Mouse (Mus musculus) spleen, postnatal 10 days (tissue): ENCODE measurements around the gene Pdzd2.
A peak's percentile ranks its signal among the peaks of the same experiment; 100 is the strongest.

ENCODE experiments used
- DNase-seq, 2 experiments: peaks; one replicate each; pipeline ENCODE4 v3.0.0; 2021 to 2022; ENCODE audit warnings: low spot score in 2 of 2

Gene Pdzd2

GRCm38 (mm10) chr15:12667760-12668520, 71.8 kb downstream of the Pdzd2 start:
- DNase-seq = peak; percentile 6 to 57

GRCm38 (mm10) chr15:12665946-12666345, 73.8 kb downstream of the Pdzd2 start:
- DNase-seq = no peak

DNA sequence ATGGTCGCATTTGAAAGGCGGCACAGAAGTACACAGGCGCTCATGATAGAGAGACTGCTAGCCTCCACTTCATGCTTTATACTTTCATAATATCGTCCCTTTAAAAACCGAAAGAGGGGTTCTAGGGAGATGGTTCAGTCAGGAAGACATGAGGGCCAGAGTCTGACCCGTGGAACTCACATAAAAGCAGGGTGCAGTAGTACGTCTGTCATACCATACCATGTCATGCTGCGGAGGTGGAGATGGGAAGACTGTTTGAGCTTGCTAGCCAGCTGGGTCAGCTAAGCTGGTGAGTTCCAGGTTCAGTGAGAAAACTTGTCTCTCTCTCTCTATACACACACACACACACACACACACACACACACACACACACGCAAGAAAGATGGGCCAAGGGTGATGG, 76.4 kb downstream of the Pdzd2 start:
- no peak for DNase-seq

DNA sequence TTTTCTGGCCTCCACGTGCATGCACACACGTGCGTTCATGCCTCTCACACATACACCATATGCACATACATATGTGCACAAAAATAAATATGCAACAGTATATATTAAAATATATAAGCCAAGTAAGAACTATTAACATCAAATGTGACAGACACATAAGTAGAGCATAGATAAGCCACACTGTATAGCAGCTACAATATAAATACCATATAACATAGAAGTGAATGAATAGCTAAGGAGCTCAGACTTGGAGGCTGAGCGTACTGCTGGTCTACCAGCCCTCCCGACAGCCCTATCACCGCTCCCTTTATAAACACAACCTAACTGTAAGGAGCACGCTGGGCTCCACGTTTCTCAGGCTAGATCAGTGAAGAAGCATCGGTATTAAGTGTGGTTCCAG, 79.4 kb downstream of the Pdzd2 start:
- DNase-seq = no peak

- no peak for DNase-seq
Measured at GRCm38 (mm10) chr15:12655959-12656662, 83.6 kb downstream of the Pdzd2 start.

- DNase-seq = no peak
Measured at GRCm38 (mm10) chr15:12655316-12655715, 84.4 kb downstream of the Pdzd2 start.

GRCm38 (mm10) chr15:12652336-12653031, 87.2 kb downstream of the Pdzd2 start:
- no peak for DNase-seq

DNA sequence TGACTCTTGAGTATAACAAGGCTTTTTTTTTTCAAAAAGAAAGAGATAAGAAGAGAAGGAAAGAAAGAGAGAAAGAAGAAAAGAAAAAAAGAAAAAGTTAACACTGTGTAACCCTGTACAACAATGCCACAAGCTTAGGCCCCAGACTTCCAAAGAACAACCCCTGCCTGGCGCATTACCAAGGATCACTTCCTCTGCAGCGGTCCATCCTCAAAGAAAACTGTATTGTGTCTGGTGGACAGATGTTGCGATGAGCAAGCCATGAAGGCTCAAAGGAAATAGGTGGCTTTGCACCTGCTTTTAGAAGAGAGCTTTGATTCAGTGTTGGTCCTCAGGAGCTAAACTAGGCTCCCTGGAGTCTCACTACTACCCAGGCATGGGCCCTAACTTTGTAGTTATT, 89.5 kb downstream of the Pdzd2 start:
- no peak for DNase-seq

- no peak for DNase-seq
Measured at GRCm38 (mm10) chr15:12649674-12650073, 90.0 kb downstream of the Pdzd2 start.

GRCm38 (mm10) chr15:12649131-12649530, 90.6 kb downstream of the Pdzd2 start:
- DNase-seq = no peak

DNA sequence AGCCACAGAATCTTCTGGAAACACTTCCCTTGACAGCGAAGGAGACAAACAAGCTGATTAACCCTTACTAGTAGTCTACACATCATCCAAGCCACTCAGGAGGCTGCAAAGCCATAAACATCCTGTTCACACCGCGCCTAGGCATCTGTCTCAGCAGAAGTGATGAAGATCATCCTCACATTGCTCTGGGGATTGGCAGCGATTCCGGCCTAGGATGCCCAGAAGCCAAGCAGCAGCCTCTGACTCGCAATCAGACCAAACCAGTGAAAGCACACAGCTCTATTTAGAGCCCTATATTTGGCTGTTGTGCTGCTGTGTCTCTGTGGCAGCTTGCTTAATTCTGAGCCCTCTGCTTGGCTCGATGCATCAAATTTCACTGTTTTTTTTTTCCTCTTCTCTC, 99.0 kb downstream of the Pdzd2 start:
- DNase-seq = no peak

DNA sequence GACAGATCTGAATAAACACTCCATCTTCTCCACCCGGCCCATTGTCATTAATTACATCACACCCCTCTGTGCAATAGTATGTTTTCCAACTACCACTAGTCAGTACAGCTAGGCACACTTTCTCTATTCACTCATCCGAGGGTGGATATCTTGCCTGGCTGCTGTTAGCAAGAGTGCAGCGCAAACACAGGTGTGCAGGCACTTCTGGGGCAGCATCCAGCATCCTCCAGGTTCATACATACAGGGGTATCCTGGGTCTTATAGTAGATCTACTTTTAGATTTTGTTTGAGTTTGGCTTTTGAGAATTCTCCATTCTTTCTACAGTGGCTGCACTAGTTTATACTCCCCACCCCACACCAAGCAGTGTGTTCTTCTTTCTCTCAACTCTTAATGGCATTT, 99.9 kb downstream of the Pdzd2 start:
- no peak for DNase-seq

- no peak for DNase-seq
Measured at GRCm38 (mm10) chr15:12639181-12639580, 100.5 kb downstream of the Pdzd2 start.

DNA sequence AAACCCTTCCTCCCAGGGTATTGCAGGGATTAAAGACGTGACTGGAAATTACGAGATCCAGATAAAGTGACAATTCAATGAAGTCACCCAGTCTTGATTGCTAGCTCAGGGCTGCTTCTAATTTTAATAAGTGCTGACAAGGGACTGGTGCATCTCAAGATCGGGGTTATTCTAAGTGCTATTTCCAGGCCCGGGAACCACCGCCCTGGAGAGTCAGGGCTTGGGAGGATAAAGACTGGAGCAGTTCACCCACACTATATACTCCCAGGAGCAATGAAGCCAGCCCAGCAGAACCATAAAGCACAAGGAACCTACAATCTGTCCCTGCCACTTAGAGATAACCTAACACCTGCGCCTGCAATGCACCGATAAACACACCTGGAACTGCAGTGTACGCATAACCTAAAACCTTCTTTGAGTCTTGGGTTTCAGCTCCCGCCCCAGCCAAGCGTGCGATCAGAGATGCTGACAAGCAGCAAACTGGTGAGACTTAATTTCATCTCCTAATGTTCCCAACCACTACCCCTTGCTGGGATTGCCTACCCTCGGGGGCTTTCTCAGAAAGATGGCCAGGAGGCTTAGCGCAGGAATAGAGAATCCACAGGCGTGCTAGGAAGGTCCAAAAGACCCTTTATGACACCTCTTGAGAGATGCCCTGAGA, 101.2 kb downstream of the Pdzd2 start:
- no peak for DNase-seq

DNA sequence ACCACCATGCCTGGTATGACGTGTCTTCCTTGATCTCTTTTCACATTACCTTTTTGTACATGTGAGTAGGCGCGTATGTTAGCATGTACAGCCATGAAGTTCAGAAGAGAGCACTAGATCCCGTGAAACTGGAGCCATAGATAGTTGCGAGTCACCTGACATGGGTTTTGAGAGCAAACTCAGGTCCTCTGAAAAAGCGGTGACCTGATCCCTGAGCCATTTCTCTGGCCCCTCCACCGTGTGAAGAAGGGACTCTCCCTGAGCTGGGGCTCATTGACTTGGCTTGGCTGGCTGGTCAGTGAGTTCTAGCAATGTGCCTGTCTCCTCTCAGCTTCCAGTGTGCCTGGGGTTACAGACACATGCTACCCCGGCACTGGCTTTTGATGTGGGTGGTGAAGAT, 102.2 kb downstream of the Pdzd2 start:
- no peak for DNase-seq

- DNase-seq = no peak
Measured at GRCm38 (mm10) chr15:12636386-12636785, 103.3 kb downstream of the Pdzd2 start.

- DNase-seq = no peak
Measured at GRCm38 (mm10) chr15:12634921-12635320, 104.8 kb downstream of the Pdzd2 start.

GRCm38 (mm10) chr15:12629164-12629563, 110.6 kb downstream of the Pdzd2 start:
- DNase-seq = no peak

GRCm38 (mm10) chr15:12628451-12628850, 111.3 kb downstream of the Pdzd2 start:
- DNase-seq = no peak

GRCm38 (mm10) chr15:12626930-12627329, 112.8 kb downstream of the Pdzd2 start:
- no peak for DNase-seq

DNA sequence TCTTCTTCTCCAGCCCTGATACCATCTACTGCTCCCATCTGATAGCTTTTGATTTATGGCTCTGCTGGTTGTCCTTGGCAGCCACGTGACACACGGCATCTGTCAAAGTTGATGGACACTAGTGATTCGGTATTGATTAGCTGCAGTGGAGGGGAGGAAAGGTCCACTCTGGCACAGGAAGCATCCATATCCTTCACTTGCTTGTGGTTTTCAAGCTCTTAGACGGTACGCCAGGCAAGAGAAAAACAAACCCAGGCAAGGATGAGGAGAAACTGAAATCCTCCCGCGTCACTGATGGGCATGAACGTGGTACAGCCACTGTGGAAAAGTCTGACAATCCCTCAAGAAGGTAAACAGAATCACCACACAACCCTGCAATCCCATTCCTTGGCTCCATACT, 113.6 kb downstream of the Pdzd2 start:
- DNase-seq = no peak

- DNase-seq = no peak
Measured at GRCm38 (mm10) chr15:12625524-12625923, 114.2 kb downstream of the Pdzd2 start.
